ENCODE assay signal across 23 mouse cellular contexts in genomic region chr11:36059325-36059843, GRCm38 (mm10).
DNase-seq lines count a peak whose midpoint lies in the region; ATAC-seq lines count a peak whose summit lies in the region.
"Had no signal": no experiment of that assay in that cellular context is flagged by ENCODE, and none has a peak within 500 bp of the region (broad histone marks: within the 10 kb centered on the region; RNA-seq: fewer than 3 reads in every experiment).

No protein-coding gene starts in this region.

- peaks cover 57% of the 10 kb centered on the region for H3K4me1 ChIP-seq in forebrain, embryonic 10.5 days
- peaks cover 6% of the 10 kb centered on the region; the same call in 1 of the 2 replicates for H3K4me1 ChIP-seq in forebrain, embryonic 16.5 days (replicated peaks; ENCODE audit: control insufficient read depth, insufficient read depth, low read length)
- H3K4me1 ChIP-seq in midbrain, embryonic 10.5 days: peaks cover 26% of the 10 kb centered on the region
- H3K4me1 ChIP-seq in midbrain, embryonic 15.5 days: no peaks in the 10 kb centered on the region; the same call in 1 of the 2 replicates
- peaks cover 16% of the 10 kb centered on the region for H3K4me1 ChIP-seq in midbrain, embryonic 12.5 days
- H3K4me1 ChIP-seq in midbrain, embryonic 16.5 days (ENCODE audit: control insufficient read depth, insufficient read depth, low read length): peaks cover 6% of the 10 kb centered on the region
- H3K4me1 ChIP-seq: embryonic facial prominence, embryonic 12.5 days had no signal

- peaks cover 66% of the 10 kb centered on the region for H3K27me3 ChIP-seq in forebrain, embryonic 10.5 days (ENCODE audit: poor library complexity, severe bottlenecking)
- H3K27me3 ChIP-seq in forebrain, embryonic 16.5 days (replicated peaks; ENCODE audit: control insufficient read depth, insufficient read depth, low read length): no peaks in the 10 kb centered on the region
- H3K27me3 ChIP-seq in midbrain, embryonic 10.5 days (ENCODE audit: low read depth, poor library complexity, severe bottlenecking): peaks cover 100% of the 10 kb centered on the region
- no peaks in the 10 kb centered on the region for H3K27me3 ChIP-seq in midbrain, embryonic 15.5 days (replicated peaks)
- peaks cover 70% of the 10 kb centered on the region for H3K27me3 ChIP-seq in midbrain, embryonic 12.5 days
- no peaks in the 10 kb centered on the region for H3K27me3 ChIP-seq in midbrain, embryonic 16.5 days (ENCODE audit: control insufficient read depth, insufficient read depth, low read depth, low read length)
- H3K27me3 ChIP-seq: embryonic facial prominence, embryonic 12.5 days had no signal

- no peaks in the 10 kb centered on the region for H3K36me3 ChIP-seq in forebrain, embryonic 10.5 days (replicated peaks)
- no peaks in the 10 kb centered on the region for H3K36me3 ChIP-seq in forebrain, embryonic 16.5 days (ENCODE audit: control insufficient read depth, insufficient read depth)
- H3K36me3 ChIP-seq in midbrain, embryonic 10.5 days: peaks cover 3% of the 10 kb centered on the region; the same call in 1 of the 2 replicates
- 0 out of 2 replicates have a peak, but pooled peaks cover 7% of the 10 kb centered on the region for H3K36me3 ChIP-seq in midbrain, embryonic 15.5 days (replicated peaks)
- peaks cover 6% of the 10 kb centered on the region; the same call in 1 of the 2 replicates for H3K36me3 ChIP-seq in midbrain, embryonic 12.5 days
- H3K36me3 ChIP-seq in midbrain, embryonic 16.5 days (ENCODE audit: control insufficient read depth, insufficient read depth, low read length): no peaks in the 10 kb centered on the region
- H3K36me3 ChIP-seq: embryonic facial prominence, embryonic 10.5 days; embryonic facial prominence, embryonic 12.5 days; G1E had no signal

- no peak overlapping the region for H3K4me2 ChIP-seq in forebrain, embryonic 16.5 days (ENCODE audit: low read length)
- H3K4me2 ChIP-seq in midbrain, embryonic 15.5 days: no peak overlapping the region
- H3K4me2 ChIP-seq in midbrain, embryonic 12.5 days (replicated peaks): no peak overlapping the region
- no peak overlapping the region for H3K4me2 ChIP-seq in midbrain, embryonic 16.5 days (ENCODE audit: low read length)
- H3K4me2 ChIP-seq: embryonic facial prominence, embryonic 12.5 days; forebrain, embryonic 13.5 days had no signal

- H3K27ac ChIP-seq in forebrain, embryonic 10.5 days: peak overlapping the region; percentile 40
- no peak overlapping the region for H3K27ac ChIP-seq in forebrain, embryonic 16.5 days (ENCODE audit: low read length)
- H3K27ac ChIP-seq in midbrain, embryonic 10.5 days (replicated peaks): no peak overlapping the region
- no peak overlapping the region for H3K27ac ChIP-seq in midbrain, embryonic 15.5 days
- no peak overlapping the region for H3K27ac ChIP-seq in midbrain, embryonic 12.5 days (replicated peaks)
- no peak overlapping the region for H3K27ac ChIP-seq in midbrain, embryonic 16.5 days (ENCODE audit: low read length)
- H3K27ac ChIP-seq: embryonic facial prominence, embryonic 10.5 days; embryonic facial prominence, embryonic 12.5 days; forebrain, embryonic 13.5 days had no signal

- 0% methylated on average over 1 of the region's 1 CpGs for WGBS in forebrain, embryonic 10.5 days
- no CpG with 5 or more reads among the region's 1 CpGs for WGBS in forebrain, embryonic 16.5 days
- 14% methylated on average over 1 of the region's 1 CpGs for WGBS in midbrain, embryonic 10.5 days
- WGBS in midbrain, embryonic 15.5 days: no CpG with 5 or more reads among the region's 1 CpGs
- 17% methylated on average over 1 of the region's 1 CpGs for WGBS in midbrain, embryonic 12.5 days
- WGBS in midbrain, embryonic 16.5 days: no CpG with 5 or more reads among the region's 1 CpGs

- no peak overlapping the region for H3K4me3 ChIP-seq in forebrain, embryonic 10.5 days
- no peak overlapping the region for H3K4me3 ChIP-seq in forebrain, embryonic 16.5 days (replicated peaks; ENCODE audit: low read length)
- no peak overlapping the region for H3K4me3 ChIP-seq in midbrain, embryonic 10.5 days
- H3K4me3 ChIP-seq in midbrain, embryonic 15.5 days: no peak overlapping the region
- H3K4me3 ChIP-seq in midbrain, embryonic 12.5 days: no peak overlapping the region
- no peak overlapping the region for H3K4me3 ChIP-seq in midbrain, embryonic 16.5 days (ENCODE audit: low read depth, low read length)
- H3K4me3 ChIP-seq: embryonic facial prominence, embryonic 10.5 days; embryonic facial prominence, embryonic 12.5 days; forebrain, embryonic 13.5 days had no signal

- no peak overlapping the region for H3K9ac ChIP-seq in forebrain, embryonic 16.5 days (replicated peaks; ENCODE audit: low read depth, low read length)
- H3K9ac ChIP-seq in midbrain, embryonic 15.5 days: no peak overlapping the region
- H3K9ac ChIP-seq in midbrain, embryonic 12.5 days (replicated peaks): no peak overlapping the region
- no peak overlapping the region for H3K9ac ChIP-seq in midbrain, embryonic 16.5 days (ENCODE audit: low read depth, low read length)
- H3K9ac ChIP-seq: embryonic facial prominence, embryonic 12.5 days; forebrain, embryonic 13.5 days; forebrain, postnatal 0 days had no signal

- no peak for ATAC-seq in forebrain, embryonic 16.5 days
- ATAC-seq in midbrain, embryonic 15.5 days (replicated peaks): no peak
- peak; percentile 54 for ATAC-seq in midbrain, embryonic 12.5 days (ENCODE audit: low FRiP score, low read depth)
- no peak for ATAC-seq in midbrain, embryonic 16.5 days
- ATAC-seq: activated CD4-positive, CD25-positive, alpha-beta regulatory T cell, adult 4 months; CD4-positive, CD25-positive, alpha-beta regulatory T cell, adult 4 months; forebrain, embryonic 13.5 days; forebrain, postnatal 0 days; Patski had no signal

- no peaks in the 10 kb centered on the region for H3K9me3 ChIP-seq in forebrain, embryonic 10.5 days
- no peaks in the 10 kb centered on the region for H3K9me3 ChIP-seq in forebrain, embryonic 16.5 days (ENCODE audit: control insufficient read depth, low read length)
- no peaks in the 10 kb centered on the region for H3K9me3 ChIP-seq in midbrain, embryonic 10.5 days (replicated peaks)
- H3K9me3 ChIP-seq in midbrain, embryonic 15.5 days: no peaks in the 10 kb centered on the region
- H3K9me3 ChIP-seq in midbrain, embryonic 12.5 days: no peaks in the 10 kb centered on the region
- no peaks in the 10 kb centered on the region for H3K9me3 ChIP-seq in midbrain, embryonic 16.5 days (replicated peaks; ENCODE audit: control insufficient read depth, low read length, poor library complexity, severe bottlenecking)
- H3K9me3 ChIP-seq: embryonic facial prominence, embryonic 10.5 days; embryonic facial prominence, embryonic 12.5 days; forebrain, embryonic 13.5 days had no signal

- DNase-seq in forebrain, embryonic 10.5 days (ENCODE audit: extremely low spot score, low spot score): no peak
- DNase-seq in midbrain, embryonic 10.5 days (ENCODE audit: low spot score): peak; percentile 27
- DNase-seq: adrenal gland, adult 8-10 months; adrenal gland, postnatal 14 days; adrenal gland, postnatal 36 days; B cell, adult 2 months; cerebellum, adult 11-12 months; cerebellum, adult 2 months; cerebellum, adult 9-10 months; cerebellum, postnatal 10 days; cerebellum, postnatal 25 days; forebrain, postnatal 0 days had no signal
